Mouse (Mus musculus): ENCODE measurements at regions not wholly inside any gene's neighbourhood (a gene's known extent, or its start where the extent isn't known, plus 50 kb on each side); places are given as distances from the start of the nearest gene placed in this dataset.

DNA sequence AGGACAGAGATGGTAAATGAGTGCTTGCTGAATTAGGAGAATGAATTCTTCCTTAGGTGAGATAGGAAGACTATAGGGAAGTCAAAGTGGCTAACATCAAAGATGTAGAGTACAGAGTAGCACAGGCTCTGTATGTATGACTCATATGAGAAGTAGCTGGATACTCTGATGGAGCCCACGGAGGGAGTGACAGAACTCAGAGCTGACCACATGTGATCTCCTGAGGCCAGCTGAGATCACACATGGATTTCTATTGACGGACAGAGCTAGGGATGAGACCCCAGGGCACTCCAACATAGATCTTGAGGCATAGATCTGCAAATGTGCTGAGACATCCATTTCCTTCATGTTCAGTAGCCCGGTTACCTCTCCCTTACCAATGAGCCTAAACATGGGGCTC, 66.0 kb downstream of the Cops8 start:
- no peak for TF ChIP-seq MAFK (IDR thresholded peaks at IDR 0.05; ENCODE audit: insufficient read depth, low read depth, low read length)
- TF ChIP-seq CHD2 (IDR thresholded peaks at IDR 0.05; ENCODE audit: low read depth, low read length) = no peak
- TF ChIP-seq ZNF384 (IDR thresholded peaks at IDR 0.05; ENCODE audit: low read depth, low read length) = no peak
- TF ChIP-seq ZC3H11A (IDR thresholded peaks at IDR 0.05; ENCODE audit: borderline replicate concordance, low read depth, low read length) = no peak
- TF ChIP-seq HCFC1 (IDR thresholded peaks at IDR 0.05; ENCODE audit: borderline replicate concordance, insufficient read depth, low read length) = no peak
- Histone ChIP-seq H3K4me3 (ENCODE audit: insufficient read depth in 1 of 2, low read depth in 1 of 2, low read length in 2 of 2, poor library complexity in 1 of 2, severe bottlenecking in 1 of 2) (no peak overlapping the region), H3K4me1 (ENCODE audit: control insufficient read depth in 2 of 2, insufficient read depth in 2 of 2, low read length in 2 of 2, poor library complexity in 1 of 2) (no peaks in the 10 kb centered on the region), H3K9me3 (ENCODE audit: control insufficient read depth, insufficient read depth, low read depth, low read length) (no peaks in the 10 kb centered on the region), H3K36me3 (ENCODE audit: control insufficient read depth, insufficient read depth, low read length, poor library complexity, severe bottlenecking) (no peaks in the 10 kb centered on the region), H3K27ac (ENCODE audit: insufficient read depth, low read depth, low read length, poor library complexity, severe bottlenecking) (no peak overlapping the region), H3K9ac (ENCODE audit: insufficient read depth, low read depth, low read length, poor library complexity, severe bottlenecking) (no peak overlapping the region)
- in situ Hi-C loops (cut with MboI; ENCODE audit: low sequenced_read_pairs in 2 of 2, unreplicated experiment in 2 of 2) = loop anchor here in 1 of 2 experiments (25.0 kb wide), 1 partner anchor 169 kb away; the partner anchor contains the start of gene Col6a3
- no peak for DNase-seq (ENCODE audit: low read depth, low spot score)

DNA sequence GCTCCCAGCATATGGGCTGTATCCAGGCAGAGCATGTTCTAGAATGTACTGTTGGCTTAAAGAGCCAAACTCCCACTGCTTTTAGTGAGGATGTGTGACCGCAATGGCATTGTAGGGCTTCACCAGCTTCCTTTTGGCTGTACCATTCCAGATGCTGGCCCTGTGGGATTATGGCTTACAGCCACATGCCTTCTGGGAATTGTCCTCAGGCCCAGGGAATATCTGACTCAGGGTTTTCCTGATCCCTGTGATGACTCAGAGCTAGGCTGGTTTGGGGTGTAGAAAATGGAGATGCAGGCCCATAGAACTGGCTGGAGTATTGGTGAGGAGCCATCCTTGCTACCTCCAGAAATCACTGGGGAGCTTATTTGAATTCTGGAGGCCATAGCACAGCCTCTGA, 66.5 kb downstream of the Cops8 start:
- no peak overlapping the region for H3K27ac ChIP-seq (ENCODE audit: insufficient read depth, low read depth, low read length, poor library complexity, severe bottlenecking)
- TF ChIP-seq CHD2 (IDR thresholded peaks at IDR 0.05; ENCODE audit: low read depth, low read length) (no peak), ZNF384 (IDR thresholded peaks at IDR 0.05; ENCODE audit: low read depth, low read length) (no peak), MAFK (IDR thresholded peaks at IDR 0.05; ENCODE audit: insufficient read depth, low read depth, low read length) (no peak), ZC3H11A (IDR thresholded peaks at IDR 0.05; ENCODE audit: borderline replicate concordance, low read depth, low read length) (no peak), HCFC1 (IDR thresholded peaks at IDR 0.05; ENCODE audit: borderline replicate concordance, insufficient read depth, low read length) (no peak)
- no peak overlapping the region for H3K9ac ChIP-seq (ENCODE audit: insufficient read depth, low read depth, low read length, poor library complexity, severe bottlenecking)
- DNase-seq (ENCODE audit: low read depth, low spot score) = no peak
- H3K9me3 ChIP-seq (ENCODE audit: control insufficient read depth, insufficient read depth, low read depth, low read length) = no peaks in the 10 kb centered on the region
- no peak overlapping the region for H3K4me3 ChIP-seq (ENCODE audit: insufficient read depth in 1 of 2, low read depth in 1 of 2, low read length in 2 of 2, poor library complexity in 1 of 2, severe bottlenecking in 1 of 2)
- no peaks in the 10 kb centered on the region for H3K4me1 ChIP-seq (ENCODE audit: control insufficient read depth in 2 of 2, insufficient read depth in 2 of 2, low read length in 2 of 2, poor library complexity in 1 of 2)
- no peaks in the 10 kb centered on the region for H3K36me3 ChIP-seq (ENCODE audit: control insufficient read depth, insufficient read depth, low read length, poor library complexity, severe bottlenecking)
- in situ Hi-C loops (cut with MboI; ENCODE audit: low sequenced_read_pairs in 2 of 2, unreplicated experiment in 2 of 2) = loop anchor here in 1 of 2 experiments (25.0 kb wide), 1 partner anchor 168 kb away; the partner anchor contains the start of gene Col6a3

DNA sequence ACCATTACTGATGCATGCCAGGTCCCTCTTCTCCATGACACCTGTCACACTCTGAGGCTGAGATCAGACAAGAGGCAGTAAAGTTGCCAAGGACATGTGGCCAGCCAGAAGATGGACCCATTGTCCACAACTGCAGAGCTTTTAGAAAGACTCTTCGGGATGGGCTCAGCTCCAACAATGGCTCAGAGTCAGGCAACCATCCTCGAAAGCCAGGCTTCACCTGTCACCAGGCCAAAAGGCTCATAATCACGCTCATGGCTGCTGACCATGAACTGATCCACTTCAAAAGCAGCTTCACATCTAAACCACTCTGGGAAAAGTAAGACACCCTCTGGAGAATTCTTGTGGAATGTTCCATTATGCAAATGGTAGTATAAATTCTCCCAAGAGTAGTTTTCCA, 67.6 kb downstream of the Cops8 start:
- Histone ChIP-seq H3K9ac (ENCODE audit: insufficient read depth, low read depth, low read length, poor library complexity, severe bottlenecking) (no peak overlapping the region), H3K36me3 (ENCODE audit: control insufficient read depth, insufficient read depth, low read length, poor library complexity, severe bottlenecking) (no peaks in the 10 kb centered on the region), H3K4me3 (ENCODE audit: insufficient read depth in 1 of 2, low read depth in 1 of 2, low read length in 2 of 2, poor library complexity in 1 of 2, severe bottlenecking in 1 of 2) (no peak overlapping the region), H3K9me3 (ENCODE audit: control insufficient read depth, insufficient read depth, low read depth, low read length) (no peaks in the 10 kb centered on the region), H3K4me1 (ENCODE audit: control insufficient read depth in 2 of 2, insufficient read depth in 2 of 2, low read length in 2 of 2, poor library complexity in 1 of 2) (no peaks in the 10 kb centered on the region), H3K27ac (ENCODE audit: insufficient read depth, low read depth, low read length, poor library complexity, severe bottlenecking) (no peak overlapping the region)
- TF ChIP-seq ZC3H11A (IDR thresholded peaks at IDR 0.05; ENCODE audit: borderline replicate concordance, low read depth, low read length) (no peak), MAFK (IDR thresholded peaks at IDR 0.05; ENCODE audit: insufficient read depth, low read depth, low read length) (no peak), HCFC1 (IDR thresholded peaks at IDR 0.05; ENCODE audit: borderline replicate concordance, insufficient read depth, low read length) (no peak), CHD2 (IDR thresholded peaks at IDR 0.05; ENCODE audit: low read depth, low read length) (no peak), ZNF384 (IDR thresholded peaks at IDR 0.05; ENCODE audit: low read depth, low read length) (no peak)
- DNase-seq (ENCODE audit: low read depth, low spot score) = no peak
- in situ Hi-C loops (cut with MboI; ENCODE audit: low sequenced_read_pairs in 2 of 2, unreplicated experiment in 2 of 2) = loop anchor here in 1 of 2 experiments (25.0 kb wide), 1 partner anchor 167 kb away; the partner anchor contains the start of gene Col6a3

DNA sequence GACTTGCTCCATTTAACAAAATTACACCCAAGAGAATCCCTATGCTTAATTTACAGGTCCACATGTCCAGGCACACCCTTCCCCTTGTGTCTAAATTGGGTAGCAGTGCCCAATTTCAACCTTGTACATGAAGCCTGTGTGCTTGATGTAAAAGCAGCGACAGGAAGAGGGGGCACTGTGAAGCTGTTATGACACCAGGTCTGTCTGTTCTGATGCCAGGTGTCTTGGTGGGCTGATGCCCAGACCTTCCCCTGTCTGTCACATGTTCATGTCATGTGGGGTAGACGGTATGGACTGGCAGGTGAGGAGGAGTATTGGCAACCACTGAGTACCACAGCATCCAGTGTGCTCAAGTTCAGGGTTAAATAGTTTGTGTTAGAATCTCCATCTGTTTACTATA, 71.0 kb downstream of the Cops8 start:
- Histone ChIP-seq H3K9me3 (ENCODE audit: control insufficient read depth, insufficient read depth, low read depth, low read length) (no peaks in the 10 kb centered on the region), H3K4me3 (ENCODE audit: insufficient read depth in 1 of 2, low read depth in 1 of 2, low read length in 2 of 2, poor library complexity in 1 of 2, severe bottlenecking in 1 of 2) (no peak overlapping the region), H3K27ac (ENCODE audit: insufficient read depth, low read depth, low read length, poor library complexity, severe bottlenecking) (no peak overlapping the region), H3K36me3 (ENCODE audit: control insufficient read depth, insufficient read depth, low read length, poor library complexity, severe bottlenecking) (no peaks in the 10 kb centered on the region), H3K9ac (ENCODE audit: insufficient read depth, low read depth, low read length, poor library complexity, severe bottlenecking) (no peak overlapping the region), H3K4me1 (ENCODE audit: control insufficient read depth in 2 of 2, insufficient read depth in 2 of 2, low read length in 2 of 2, poor library complexity in 1 of 2) (no peaks in the 10 kb centered on the region)
- TF ChIP-seq MAFK (IDR thresholded peaks at IDR 0.05; ENCODE audit: insufficient read depth, low read depth, low read length) = no peak
- TF ChIP-seq ZC3H11A (IDR thresholded peaks at IDR 0.05; ENCODE audit: borderline replicate concordance, low read depth, low read length) = no peak
- no peak for TF ChIP-seq ZNF384 (IDR thresholded peaks at IDR 0.05; ENCODE audit: low read depth, low read length)
- no peak for TF ChIP-seq CHD2 (IDR thresholded peaks at IDR 0.05; ENCODE audit: low read depth, low read length)
- no peak for TF ChIP-seq HCFC1 (IDR thresholded peaks at IDR 0.05; ENCODE audit: borderline replicate concordance, insufficient read depth, low read length)
- no peak for DNase-seq (ENCODE audit: low read depth, low spot score)
- in situ Hi-C loops (cut with MboI; ENCODE audit: low sequenced_read_pairs in 2 of 2, unreplicated experiment in 2 of 2) = loop anchor here in 1 of 2 experiments (25.0 kb wide), 1 partner anchor 164 kb away; the partner anchor contains the start of gene Col6a3
